Mouse (Mus musculus): Measurements from ENCODE around the gene Rsad1.

DNA sequence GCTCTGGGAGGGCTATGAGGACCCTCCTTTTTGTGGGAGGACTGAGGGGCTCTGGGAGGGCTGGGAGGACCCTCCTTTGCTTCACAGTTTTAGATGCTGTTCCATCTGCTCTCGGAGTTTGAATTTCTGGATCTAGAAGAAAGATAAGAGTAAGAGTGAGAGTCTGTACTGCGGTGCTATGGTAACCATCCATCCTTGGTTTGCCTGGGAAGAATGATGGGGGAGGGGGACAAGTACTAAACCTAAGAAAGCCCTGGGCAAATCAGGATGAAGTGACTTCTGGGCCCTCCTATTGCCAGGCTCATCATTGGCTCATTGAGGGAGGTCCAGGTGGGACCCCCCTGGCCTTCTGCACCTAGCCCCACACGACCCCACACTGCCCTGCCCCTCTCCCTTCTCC lies 9.2 kb upstream of the Rsad1 start:
- TF ChIP-seq POLR2A (IDR thresholded peaks at IDR 0.05; ENCODE audit: low read depth, low read length) (no peak), CTCF (IDR thresholded peaks at IDR 0.05; ENCODE audit: extremely low read depth, insufficient read length, insufficient replicate concordance, low read depth, low read length) (no peak)

Data from small intestine, adult 2 months (tissue).